Comparison of ENCODE assay signal across 9 mouse cellular contexts in genomic region chr2:109678090-109678409, GRCm38 (mm10). TPM values are rescaled to one million over a fixed set of nuclear protein-coding genes. Genes with fewer than 3 reads are reported as not detected.
DNase-seq lines count a peak whose midpoint lies in the region; ATAC-seq and TF ChIP-seq lines count a peak whose summit lies in the region.
"Had no signal": no experiment of that assay in that cellular context is flagged by ENCODE, and none has a peak within 500 bp of the region (broad histone marks: within the 10 kb centered on the region; RNA-seq: fewer than 3 reads in every experiment).

No protein-coding gene starts in this region.

- ATAC-seq in forebrain, embryonic 15.5 days (replicated peaks), result peak; percentile 94
- ATAC-seq in liver, embryonic 14.5 days (ENCODE audit: insufficient read depth), result no peak

- DNase-seq in heart, embryonic 10.5 days (ENCODE audit: low spot score), result no peak
- DNase-seq in heart, adult 8-10 months (ENCODE audit: low spot score), result no peak
- DNase-seq in cerebellum, adult 11-12 months, result peak; percentile 93
- DNase-seq in kidney, postnatal 14 days, result peak; percentile 6
- no peak for DNase-seq in liver, embryonic 14.5 days (ENCODE audit: low read depth in 3 of 3, low spot score in 3 of 3)
- DNase-seq in right cerebral cortex, adult 2 months (ENCODE audit: low spot score in 2 of 2), result peak; percentile 88 to 92
- DNase-seq in gastrocnemius, postnatal 36 days, result no peak

- 1% methylated on average over 18 of the region's 18 CpGs for WGBS in heart, embryonic 10.5 days
- WGBS in forebrain, embryonic 15.5 days, result 1% methylated on average over 18 of the region's 18 CpGs
- 1% methylated on average over 18 of the region's 18 CpGs for WGBS in liver, embryonic 14.5 days (ENCODE audit: insufficient replicate concordance)

- H3K9ac ChIP-seq in forebrain, embryonic 15.5 days (replicated peaks), result peak overlapping the region; percentile 69
- H3K9ac ChIP-seq in liver, embryonic 14.5 days (replicated peaks), result no peak overlapping the region

- TF ChIP-seq CTCF in liver, embryonic 14.5 days (IDR thresholded peaks at IDR 0.05; ENCODE audit: low read depth), result no peak

- intact Hi-C loops in gastrocnemius, postnatal 36 days (cut with DNase I), result no loop called here

- TF ChIP-seq EP300 in liver, embryonic 14.5 days (IDR thresholded peaks at IDR 0.05; ENCODE audit: low read depth), result no peak

- H3K9me3 ChIP-seq in heart, embryonic 10.5 days, result no peaks in the 10 kb centered on the region
- no peaks in the 10 kb centered on the region for H3K9me3 ChIP-seq in forebrain, embryonic 15.5 days
- H3K9me3 ChIP-seq in liver, embryonic 14.5 days (ENCODE audit: control insufficient read depth, low read length), result no peaks in the 10 kb centered on the region

- H3K4me3 ChIP-seq in heart, embryonic 10.5 days, result peak overlapping the region; percentile 68
- H3K4me3 ChIP-seq in forebrain, embryonic 15.5 days, result peak overlapping the region; percentile 66
- peak overlapping the region in 1 of 2 experiments; percentile 27; a peak in 1 of 4 replicates for H3K4me3 ChIP-seq in liver, embryonic 14.5 days (ENCODE audit: insufficient read depth in 1 of 2, low read depth in 2 of 2, low read length in 2 of 2)

- no peak overlapping the region for H3K27ac ChIP-seq in heart, embryonic 10.5 days
- peak overlapping the region; percentile 82 for H3K27ac ChIP-seq in forebrain, embryonic 15.5 days (replicated peaks)
- H3K27ac ChIP-seq in liver, embryonic 14.5 days, result no peak overlapping the region

- H3K4me2 ChIP-seq in forebrain, embryonic 15.5 days (replicated peaks), result peak overlapping the region; percentile 90
- peak overlapping the region; percentile 29; the same call in 1 of the 2 replicates for H3K4me2 ChIP-seq in liver, embryonic 14.5 days (ENCODE audit: low read depth)

- peaks cover 22% of the 10 kb centered on the region for H3K4me1 ChIP-seq in heart, embryonic 10.5 days
- peaks cover 47% of the 10 kb centered on the region for H3K4me1 ChIP-seq in forebrain, embryonic 15.5 days
- H3K4me1 ChIP-seq in liver, embryonic 14.5 days (replicated peaks; ENCODE audit: control insufficient read depth in 2 of 2, insufficient read depth in 2 of 2, low read length in 1 of 2), result no peaks in the 10 kb centered on the region

- peaks cover 59% of the 10 kb centered on the region for H3K27me3 ChIP-seq in heart, embryonic 10.5 days (ENCODE audit: insufficient read depth, poor library complexity, severe bottlenecking)
- peaks cover 55% of the 10 kb centered on the region for H3K27me3 ChIP-seq in forebrain, embryonic 15.5 days
- peaks cover 51% of the 10 kb centered on the region for H3K27me3 ChIP-seq in liver, embryonic 14.5 days (ENCODE audit: control insufficient read depth, insufficient read depth, low read length)

- H3K36me3 ChIP-seq in heart, embryonic 10.5 days, result no peaks in the 10 kb centered on the region
- no peaks in the 10 kb centered on the region for H3K36me3 ChIP-seq in forebrain, embryonic 15.5 days
- H3K36me3 ChIP-seq in liver, embryonic 14.5 days (replicated peaks; ENCODE audit: control insufficient read depth, insufficient read depth, low read depth), result no peaks in the 10 kb centered on the region

RNA-seq across cellular contexts. Expression of gene Bdnf, which starts 3.5 kb away (rescaled TPM):
- 0.97 and 2.2 TPM in 2 replicates for polyA plus RNA-seq in heart, embryonic 10.5 days (2016; fragmentation: Nextera tagmentation; extraction: Ambion mirVana)
- 1 to 10 TPM; 4.2 to 8.0 (median 6.2) TPM for total RNA-seq in heart, adult 8-10 months (2022)
- 2.4 and 2.5 TPM in 2 replicates for polyA plus RNA-seq in forebrain, embryonic 15.5 days (2015; fragmentation: Nextera tagmentation; extraction: Ambion mirVana)
- 0.02 and 0.04 TPM in 2 replicates for polyA plus RNA-seq in liver, embryonic 14.5 days (2012; rRNA removed)
- polyA plus RNA-seq in liver, embryonic 14.5 days (2014; fragmentation: Nextera tagmentation; extraction: Ambion mirVana), result 0.04 and 0.06 TPM in 2 replicates
- total RNA-seq in gastrocnemius, postnatal 36 days (2021), result under 1 TPM; 0.44 to 0.94 TPM
- total RNA-seq: MEL had no signal

Comparison
In these comparisons a context has a peak if more than half of its experiments do, and no peak if none do; other contexts are left out.
1. DNase-seq: peak in cerebellum, adult 11-12 months (single experiment), kidney, postnatal 14 days (single experiment) and right cerebral cortex, adult 2 months (2 of 2); none in heart, embryonic 10.5 days (single experiment), heart, adult 8-10 months (single experiment), liver, embryonic 14.5 days (0 of 3) and gastrocnemius, postnatal 36 days (0 of 2).